Mouse (Mus musculus): ENCODE results near the gene Soga1. TPM values are rescaled to one million over a fixed set of nuclear protein-coding genes. Genes with fewer than 3 reads are reported as not detected.

Soga1 gene
- polyA plus RNA-seq, 1 experiment from 2014 or later = 4.4 TPM

- Histone ChIP-seq H3K27ac (replicated peaks) (no peak overlapping the region), H3K4me3 (replicated peaks) (no peak overlapping the region), H3K4me1 (peaks cover 33% of the 10 kb centered on the region), H3K4me2 (replicated peaks) (no peak overlapping the region), H3K9me3 (replicated peaks) (no peaks in the 10 kb centered on the region), H3K27me3 (no peaks in the 10 kb centered on the region), H3K36me3 (peaks cover 77% of the 10 kb centered on the region), H3K9ac (no peak overlapping the region)
- no peak for ATAC-seq (ENCODE audit: insufficient number of reproducible peaks, low FRiP score, low TSS enrichment, low read depth)
- WGBS = 67% methylated on average over 8 of the region's 8 CpGs
Observed at GRCm38 (mm10) chr2:157049831-157050243, 29.2 kb downstream of the Soga1 start.

- no peak for ATAC-seq (ENCODE audit: insufficient number of reproducible peaks, low FRiP score, low TSS enrichment, low read depth)
- WGBS = 71% methylated on average over 13 of the region's 13 CpGs
- no peak overlapping the region for H3K4me2 ChIP-seq (replicated peaks)
- H3K9me3 ChIP-seq (replicated peaks) = no peaks in the 10 kb centered on the region
- no peak overlapping the region for H3K9ac ChIP-seq
- peaks cover 77% of the 10 kb centered on the region for H3K36me3 ChIP-seq
- no peaks in the 10 kb centered on the region for H3K27me3 ChIP-seq
- peak overlapping the region; percentile 44; the same call in 1 of the 2 replicates for H3K27ac ChIP-seq (replicated peaks)
- no peak overlapping the region for H3K4me3 ChIP-seq (replicated peaks)
- H3K4me1 ChIP-seq = peaks cover 28% of the 10 kb centered on the region
Observed at GRCm38 (mm10) chr2:157048395-157049181, 30.5 kb downstream of the Soga1 start.

DNA sequence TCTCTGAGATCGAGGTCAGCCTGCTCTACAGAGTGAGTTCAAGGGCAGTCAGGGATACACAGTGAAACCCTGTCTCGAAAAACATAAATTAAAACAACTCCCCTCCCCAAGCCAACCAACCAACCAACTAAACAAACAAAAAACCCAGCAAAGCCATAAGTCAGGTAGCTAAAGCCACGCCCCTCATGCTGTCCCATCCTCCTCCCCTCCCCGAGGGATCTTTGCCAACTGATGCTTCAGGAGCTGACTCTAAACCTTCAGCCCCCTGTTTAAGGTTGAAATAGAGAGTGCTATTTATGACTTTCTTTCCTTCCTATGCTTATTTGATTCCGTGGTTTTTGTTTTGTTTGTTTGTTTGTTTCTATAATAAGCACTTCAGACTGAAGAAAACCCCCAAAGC, 32.1 kb downstream of the Soga1 start:
- Histone ChIP-seq H3K9me3 (replicated peaks) (no peaks in the 10 kb centered on the region), H3K36me3 (peaks cover 60% of the 10 kb centered on the region), H3K4me2 (replicated peaks) (no peak overlapping the region), H3K27ac (replicated peaks) (no peak overlapping the region), H3K27me3 (no peaks in the 10 kb centered on the region), H3K4me3 (replicated peaks) (no peak overlapping the region), H3K4me1 (peaks cover 26% of the 10 kb centered on the region), H3K9ac (no peak overlapping the region)
- ATAC-seq (ENCODE audit: insufficient number of reproducible peaks, low FRiP score, low TSS enrichment, low read depth) = no peak
- WGBS = 84% methylated on average over 5 of the region's 5 CpGs

DNA sequence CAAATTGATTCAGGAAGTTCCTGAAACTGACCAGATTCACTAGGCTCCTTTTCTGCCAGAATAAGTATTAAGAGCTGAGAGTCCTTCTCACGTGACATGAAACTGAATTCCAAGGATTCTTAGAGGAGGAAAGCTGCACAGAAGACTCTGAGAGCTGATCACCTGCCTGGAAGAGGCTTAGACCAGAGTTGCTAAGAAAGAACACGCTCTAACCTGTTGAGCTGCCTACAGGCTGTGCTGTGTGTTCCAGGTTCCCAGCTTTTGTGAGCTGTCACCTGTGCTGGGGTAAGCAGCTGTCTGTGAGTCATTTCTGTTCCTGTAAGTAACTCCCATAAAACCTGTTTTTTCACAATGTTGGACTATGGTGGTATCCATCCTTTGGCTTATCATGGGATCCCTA, 33.1 kb downstream of the Soga1 start:
- Histone ChIP-seq H3K9me3 (replicated peaks) (no peaks in the 10 kb centered on the region), H3K9ac (no peak overlapping the region), H3K4me3 (replicated peaks) (no peak overlapping the region), H3K27ac (replicated peaks) (no peak overlapping the region), H3K4me2 (replicated peaks) (no peak overlapping the region), H3K4me1 (peaks cover 25% of the 10 kb centered on the region), H3K36me3 (peaks cover 64% of the 10 kb centered on the region), H3K27me3 (no peaks in the 10 kb centered on the region)
- no peak for ATAC-seq (ENCODE audit: insufficient number of reproducible peaks, low FRiP score, low TSS enrichment, low read depth)
- 69% methylated on average over 2 of the region's 2 CpGs for WGBS

DNA sequence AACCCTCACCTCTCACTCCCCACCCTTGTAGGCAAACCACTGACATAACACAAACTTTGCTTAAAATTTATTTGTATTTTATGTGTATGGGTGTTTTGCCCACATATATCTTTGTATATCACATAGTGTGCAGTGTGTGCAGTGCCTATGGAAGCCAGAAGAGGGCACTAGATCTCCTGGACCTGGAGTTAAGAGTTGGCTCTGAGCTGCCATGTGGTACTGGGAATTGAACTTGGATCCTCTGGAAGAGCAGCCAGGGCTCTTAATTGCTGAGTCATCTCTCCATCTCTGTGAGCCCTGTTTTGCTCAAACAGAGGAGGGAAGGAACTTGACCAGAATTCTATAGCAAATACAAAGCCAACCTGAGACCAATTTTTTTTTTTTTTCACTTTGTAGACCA, 35.1 kb downstream of the Soga1 start:
- Histone ChIP-seq H3K27ac (replicated peaks) (peak overlapping the region; percentile 51), H3K36me3 (peaks cover 68% of the 10 kb centered on the region), H3K27me3 (no peaks in the 10 kb centered on the region), H3K9ac (no peak overlapping the region), H3K9me3 (replicated peaks) (no peaks in the 10 kb centered on the region), H3K4me2 (replicated peaks) (no peak overlapping the region), H3K4me3 (replicated peaks) (no peak overlapping the region), H3K4me1 (peaks cover 21% of the 10 kb centered on the region)
- no peak for ATAC-seq (ENCODE audit: insufficient number of reproducible peaks, low FRiP score, low TSS enrichment, low read depth)

DNA sequence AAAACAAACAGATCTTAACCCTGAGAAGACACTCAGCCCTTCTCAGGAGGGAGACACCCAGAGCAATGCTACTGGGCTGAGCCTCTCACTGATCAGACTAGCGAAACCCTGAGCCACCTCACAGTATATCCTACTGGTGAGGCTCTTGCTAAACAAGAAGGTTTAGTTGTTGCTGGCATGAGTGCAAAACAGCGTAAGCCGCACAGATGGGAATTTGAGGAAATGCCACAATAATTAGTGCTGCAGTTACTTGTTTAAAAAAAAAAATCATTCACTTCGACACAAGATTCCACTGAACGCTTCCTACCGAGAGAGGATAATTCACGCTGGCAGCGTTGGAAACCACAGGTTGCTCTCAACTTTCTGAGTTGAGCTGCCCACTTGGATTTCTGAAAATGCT, 35.5 kb downstream of the Soga1 start:
- no peak for ATAC-seq (ENCODE audit: insufficient number of reproducible peaks, low FRiP score, low TSS enrichment, low read depth)
- H3K4me2 ChIP-seq (replicated peaks) = no peak overlapping the region
- H3K27ac ChIP-seq (replicated peaks) = peak overlapping the region; percentile 51
- no peak overlapping the region for H3K4me3 ChIP-seq (replicated peaks)
- H3K27me3 ChIP-seq = no peaks in the 10 kb centered on the region
- H3K4me1 ChIP-seq = peaks cover 16% of the 10 kb centered on the region
- no peak overlapping the region for H3K9ac ChIP-seq
- WGBS = 49% methylated on average over 8 of the region's 8 CpGs
- H3K9me3 ChIP-seq (replicated peaks) = no peaks in the 10 kb centered on the region
- peaks cover 68% of the 10 kb centered on the region for H3K36me3 ChIP-seq

DNA sequence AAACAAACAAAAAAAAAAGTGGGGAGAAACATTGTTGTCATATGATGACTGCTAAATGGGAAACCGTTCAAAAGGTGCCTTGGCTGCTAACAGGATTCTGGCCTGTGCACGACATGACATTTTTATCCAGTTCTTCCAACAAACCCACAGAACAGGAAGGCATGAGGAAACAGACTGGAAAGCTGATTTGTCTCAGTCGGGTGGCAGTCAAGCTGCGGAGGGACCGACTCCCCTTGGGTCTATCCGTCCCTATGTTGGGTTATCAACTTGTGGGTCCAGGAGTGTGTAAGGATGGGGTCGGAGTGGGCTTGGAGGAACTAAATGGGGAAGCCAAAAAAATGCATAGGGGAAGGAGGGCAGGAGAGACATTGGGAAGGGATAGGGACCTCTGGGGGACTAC, 37.6 kb downstream of the Soga1 start:
- no peak overlapping the region for H3K9ac ChIP-seq
- peaks cover 14% of the 10 kb centered on the region for H3K4me1 ChIP-seq
- no peak overlapping the region for H3K27ac ChIP-seq (replicated peaks)
- no peak for ATAC-seq (ENCODE audit: insufficient number of reproducible peaks, low FRiP score, low TSS enrichment, low read depth)
- H3K27me3 ChIP-seq = no peaks in the 10 kb centered on the region
- 87% methylated on average over 7 of the region's 7 CpGs for WGBS
- no peak overlapping the region for H3K4me3 ChIP-seq (replicated peaks)
- peaks cover 73% of the 10 kb centered on the region for H3K36me3 ChIP-seq
- no peaks in the 10 kb centered on the region for H3K9me3 ChIP-seq (replicated peaks)
- H3K4me2 ChIP-seq (replicated peaks) = no peak overlapping the region

DNA sequence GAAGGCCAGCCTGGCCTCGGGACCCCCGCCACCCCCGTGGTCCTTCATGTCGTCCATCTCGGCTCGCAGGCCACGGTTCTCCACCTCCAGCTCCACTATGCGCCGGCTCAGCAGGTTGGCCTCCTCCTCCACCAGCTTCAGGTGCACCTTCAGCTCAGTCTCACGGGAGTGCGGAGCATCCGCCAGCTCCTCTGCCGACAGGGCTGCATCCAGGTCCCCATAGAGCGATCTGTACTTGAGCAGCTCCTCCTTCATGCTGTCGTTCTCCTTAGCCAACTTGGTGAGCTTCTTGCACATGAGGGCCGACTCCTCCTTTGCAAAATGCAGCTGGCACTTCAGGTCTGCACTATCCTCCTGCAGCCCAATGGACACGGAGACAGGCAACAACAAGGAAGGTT, 38.4 kb downstream of the Soga1 start:
- Histone ChIP-seq H3K9ac (no peak overlapping the region), H3K27ac (replicated peaks) (no peak overlapping the region)
- no peak for ATAC-seq (ENCODE audit: insufficient number of reproducible peaks, low FRiP score, low TSS enrichment, low read depth)

DNA sequence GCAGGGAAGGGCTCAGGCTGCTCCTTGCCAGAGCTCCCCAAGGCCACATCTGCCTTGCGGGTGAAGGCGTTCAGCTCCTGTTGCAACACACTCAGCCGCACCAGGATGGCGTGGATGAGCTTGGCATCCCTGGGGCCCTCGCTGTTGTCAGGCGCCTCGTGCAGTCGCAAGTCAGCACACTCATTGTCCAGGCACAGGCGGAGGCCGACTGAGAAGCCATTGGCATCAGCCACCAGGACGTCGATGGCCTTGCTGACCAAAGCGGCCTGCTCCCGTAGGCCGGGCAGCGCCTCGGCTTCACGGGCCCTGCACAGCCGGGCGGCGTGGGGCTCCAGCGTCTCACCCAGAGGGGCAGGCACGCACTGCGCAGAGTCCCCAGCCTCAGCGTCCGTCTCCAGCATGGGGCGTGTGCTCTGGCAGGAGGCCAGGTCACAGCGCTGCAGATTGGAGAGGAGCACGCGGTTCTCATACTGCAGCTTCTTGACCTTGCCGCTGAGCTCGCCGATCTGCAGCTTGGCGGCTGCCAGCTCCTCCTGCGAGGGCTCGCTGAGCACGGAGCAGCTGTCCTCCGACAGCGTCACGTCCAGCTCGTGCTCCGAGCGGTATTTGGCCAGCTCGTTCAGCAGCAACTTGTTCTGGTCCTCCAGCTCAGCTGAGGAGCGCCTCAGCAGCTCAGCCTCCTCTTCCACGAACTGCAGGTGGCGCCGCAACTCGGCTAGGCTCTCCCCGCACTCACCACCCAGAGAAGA, 39.0 kb downstream of the Soga1 start:
- H3K4me1 ChIP-seq = peaks cover 14% of the 10 kb centered on the region
- H3K4me2 ChIP-seq (replicated peaks) = no peak overlapping the region
- H3K9me3 ChIP-seq (replicated peaks) = no peaks in the 10 kb centered on the region
- H3K27ac ChIP-seq (replicated peaks) = no peak overlapping the region
- no peak overlapping the region for H3K4me3 ChIP-seq (replicated peaks)
- H3K9ac ChIP-seq = no peak overlapping the region
- ATAC-seq (ENCODE audit: insufficient number of reproducible peaks, low FRiP score, low TSS enrichment, low read depth) = 0 out of 2 replicates have a peak, but pooled peaks have one; percentile 20
- H3K27me3 ChIP-seq = no peaks in the 10 kb centered on the region
- WGBS = 88% methylated on average over 50 of the region's 50 CpGs
- H3K36me3 ChIP-seq = peaks cover 66% of the 10 kb centered on the region

More for the DNA sequence above, 38.4 kb downstream of the Soga1 start:
- 84% methylated on average over 17 of the region's 17 CpGs for WGBS
- Histone ChIP-seq H3K4me1 (peaks cover 14% of the 10 kb centered on the region), H3K9me3 (replicated peaks) (no peaks in the 10 kb centered on the region), H3K27me3 (no peaks in the 10 kb centered on the region), H3K4me3 (replicated peaks) (no peak overlapping the region), H3K36me3 (peaks cover 68% of the 10 kb centered on the region), H3K4me2 (replicated peaks) (no peak overlapping the region)

GRCm38 (mm10) chr2:157037303-157037702, 41.8 kb downstream of the Soga1 start:
- Histone ChIP-seq H3K27ac (replicated peaks) (no peak overlapping the region), H3K4me3 (replicated peaks) (no peak overlapping the region), H3K4me2 (replicated peaks) (no peak overlapping the region), H3K9ac (no peak overlapping the region), H3K27me3 (no peaks in the 10 kb centered on the region), H3K9me3 (replicated peaks) (no peaks in the 10 kb centered on the region), H3K36me3 (peaks cover 75% of the 10 kb centered on the region), H3K4me1 (0 out of 2 replicates have a peak, but pooled peaks cover 3% of the 10 kb centered on the region)
- WGBS = 85% methylated on average over 9 of the region's 9 CpGs
- no peak for ATAC-seq (ENCODE audit: insufficient number of reproducible peaks, low FRiP score, low TSS enrichment, low read depth)

DNA sequence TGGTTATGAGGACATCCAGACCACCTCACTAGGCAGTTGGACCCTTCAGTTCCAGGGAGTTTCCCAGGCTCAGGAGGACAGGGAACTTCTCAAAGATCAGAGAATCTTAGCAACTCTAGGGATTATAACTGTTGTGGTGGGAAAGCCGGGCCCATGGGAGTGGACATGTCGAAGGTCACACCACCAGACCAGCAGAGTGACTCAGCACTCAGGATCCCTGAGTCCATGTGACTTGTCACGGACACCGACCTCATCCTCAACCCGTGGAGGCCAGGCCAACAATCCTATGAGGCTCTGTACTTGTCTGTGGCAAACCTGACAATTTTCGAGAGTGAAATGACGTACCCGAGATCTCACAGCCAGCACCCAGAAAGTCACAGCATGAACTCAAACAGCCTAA, 42.7 kb downstream of the Soga1 start:
- no peak overlapping the region for H3K9ac ChIP-seq
- WGBS = 92% methylated on average over 8 of the region's 8 CpGs
- H3K27ac ChIP-seq (replicated peaks) = no peak overlapping the region
- no peak overlapping the region for H3K4me3 ChIP-seq (replicated peaks)
- H3K4me1 ChIP-seq = 0 out of 2 replicates have a peak, but pooled peaks cover 3% of the 10 kb centered on the region
- no peak overlapping the region for H3K4me2 ChIP-seq (replicated peaks)
- ATAC-seq (ENCODE audit: insufficient number of reproducible peaks, low FRiP score, low TSS enrichment, low read depth) = no peak
- H3K9me3 ChIP-seq (replicated peaks) = no peaks in the 10 kb centered on the region
- H3K36me3 ChIP-seq = peaks cover 77% of the 10 kb centered on the region
- H3K27me3 ChIP-seq = no peaks in the 10 kb centered on the region

Data from embryonic facial prominence, embryonic 15.5 days (tissue).